Mouse (Mus musculus) testis, adult 2 months (tissue): Measurements from ENCODE around the gene Ttn. TPM values are rescaled to one million over a fixed set of nuclear protein-coding genes. Genes with fewer than 3 reads are reported as not detected.

Experiments used
- H3K27ac ChIP-seq: fragments of 200-500 bp; 2 replicates; pipeline ENCODE4 v1.5.1; 2012; ENCODE audit warnings: low read depth, low read length; ENCODE audit not compliant: control insufficient read depth, insufficient read depth
- H3K27me3 ChIP-seq: fragments of 200-500 bp; 2 replicates; pipeline ENCODE4 v1.6.1; 2012; ENCODE audit warnings: mild to moderate bottlenecking, low read length, moderate library complexity; ENCODE audit not compliant: control insufficient read depth, insufficient read depth
- H3K36me3 ChIP-seq: fragments of 200-500 bp; 2 replicates; pipeline ENCODE4 v1.6.1; 2012; ENCODE audit warnings: mild to moderate bottlenecking, low read length; ENCODE audit not compliant: control insufficient read depth, insufficient read depth
- H3K4me1 ChIP-seq: fragments of 200-500 bp; 2 replicates; pipeline ENCODE4 v1.6.1; 2012; ENCODE audit warnings: low read length; ENCODE audit not compliant: control insufficient read depth, insufficient read depth
- H3K4me3 ChIP-seq: fragments of 200-500 bp; 2 replicates; pipeline ENCODE4 v1.5.1; 2012; ENCODE audit warnings: low read depth, mild to moderate bottlenecking, low read length, moderate library complexity, mixed read lengths; ENCODE audit not compliant: control insufficient read depth
- CTCF ChIP-seq: fragments of 200-500 bp; IDR thresholded peaks from 2 replicates; pipeline ENCODE4 v1.5.1; 2012; ENCODE audit warnings: low read depth, mild to moderate bottlenecking, inconsistent platforms, low read length, moderate library complexity; ENCODE audit not compliant: control insufficient read depth, insufficient read depth, insufficient replicate concordance
- POLR2A ChIP-seq: fragments of 200-500 bp; IDR thresholded peaks from 2 replicates; pipeline ENCODE4 v1.6.1; 2012; ENCODE audit warnings: low read depth, mild to moderate bottlenecking, inconsistent platforms, low read length, moderate library complexity; ENCODE audit not compliant: control insufficient read depth
- polyA plus RNA-seq: library from polyadenylated mRNA; depleted of rRNA; stranded (reverse); fragments of >200 nt; gene quantifications from 2 replicates; pipeline ENCODE4 v1.2.3, GENCODE M21; 2012

Ttn gene
- polyA plus RNA-seq, 1 experiment, result 0.16 TPM

DNA sequence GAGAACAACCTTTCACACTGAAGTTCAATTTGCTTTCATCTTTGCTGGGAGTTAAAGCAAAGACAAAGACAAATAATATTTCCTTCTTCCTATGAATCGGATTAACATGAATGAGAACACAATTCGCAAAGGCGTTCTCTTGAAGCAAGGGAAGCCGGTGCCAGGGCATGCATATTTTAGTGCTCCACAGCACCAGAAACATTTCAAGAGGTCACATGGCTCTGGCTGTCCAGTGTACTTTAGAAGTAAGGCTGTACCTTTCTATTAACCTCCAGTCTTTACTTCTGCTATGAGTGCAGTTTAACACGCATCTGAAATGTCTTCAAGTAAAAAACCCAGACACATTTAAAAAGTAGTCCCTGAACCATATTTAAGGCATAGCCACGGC lies 20.3 kb downstream of the Ttn start:
- TF ChIP-seq CTCF (no peak), POLR2A (no peak)
- Histone ChIP-seq H3K4me1 (no peaks in the 10 kb centered on the region), H3K36me3 (no peaks in the 10 kb centered on the region)

DNA sequence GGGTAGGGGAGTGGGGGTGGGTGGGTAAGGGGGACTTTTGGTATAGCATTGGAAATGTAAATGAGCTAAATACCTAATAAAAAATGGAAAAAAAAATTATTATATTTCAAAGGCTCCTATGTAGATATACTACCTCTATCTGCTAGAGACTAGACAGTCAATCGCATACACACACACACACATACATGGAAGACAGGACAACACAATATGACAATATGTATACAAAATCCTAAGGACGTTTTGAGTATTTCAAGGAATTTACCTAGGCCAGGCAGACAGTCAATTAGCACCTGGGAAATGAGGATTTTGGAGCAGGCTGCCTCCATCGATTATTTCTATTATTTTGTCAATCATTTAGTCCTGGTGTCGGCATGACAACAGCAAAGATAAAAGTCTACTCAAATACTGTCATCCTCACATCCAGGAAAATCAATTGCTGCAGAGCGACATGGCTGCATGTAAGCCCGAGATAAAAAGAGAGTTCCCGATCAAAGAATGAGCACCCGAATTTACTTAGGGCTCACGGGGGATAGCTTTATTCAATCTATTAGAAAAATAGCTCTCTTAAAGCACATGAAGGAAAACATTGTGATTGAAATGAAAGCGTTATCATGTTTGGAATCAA lies 20.8 kb downstream of the Ttn start:
- no peaks in the 10 kb centered on the region for H3K27me3 ChIP-seq
- no peak for TF ChIP-seq POLR2A
- TF ChIP-seq CTCF, result no peak
- no peak overlapping the region for H3K27ac ChIP-seq
- H3K36me3 ChIP-seq, result no peaks in the 10 kb centered on the region
- no peaks in the 10 kb centered on the region for H3K4me1 ChIP-seq
- H3K4me3 ChIP-seq, result no peak overlapping the region

More for the DNA sequence above, 20.3 kb downstream of the Ttn start:
- no peaks in the 10 kb centered on the region for H3K27me3 ChIP-seq
- no peak overlapping the region for H3K27ac ChIP-seq
- H3K4me3 ChIP-seq, result no peak overlapping the region

DNA sequence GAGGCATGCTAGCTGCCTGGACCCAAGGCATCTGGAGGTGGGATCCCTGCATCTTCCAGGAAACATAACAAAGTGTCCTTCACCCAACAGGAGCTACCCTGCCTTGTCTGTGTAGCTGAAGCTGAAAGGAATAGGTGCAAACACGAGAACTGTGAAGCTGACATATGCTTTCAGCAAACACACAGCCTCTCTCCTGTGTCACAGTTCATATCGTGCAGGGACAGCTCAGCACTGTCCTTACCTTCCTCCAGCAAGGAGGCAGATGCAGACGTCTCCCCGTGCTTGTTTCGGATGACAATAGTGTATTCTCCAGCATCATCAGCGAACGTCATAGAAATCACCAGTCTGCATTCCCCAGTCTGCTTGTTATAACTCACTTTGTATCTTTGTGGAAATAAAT lies 32.6 kb downstream of the Ttn start:
- Histone ChIP-seq H3K36me3 (no peaks in the 10 kb centered on the region), H3K4me3 (no peak overlapping the region), H3K27me3 (no peaks in the 10 kb centered on the region), H3K4me1 (no peaks in the 10 kb centered on the region), H3K27ac (no peak overlapping the region)
- TF ChIP-seq POLR2A (no peak), CTCF (no peak)

DNA sequence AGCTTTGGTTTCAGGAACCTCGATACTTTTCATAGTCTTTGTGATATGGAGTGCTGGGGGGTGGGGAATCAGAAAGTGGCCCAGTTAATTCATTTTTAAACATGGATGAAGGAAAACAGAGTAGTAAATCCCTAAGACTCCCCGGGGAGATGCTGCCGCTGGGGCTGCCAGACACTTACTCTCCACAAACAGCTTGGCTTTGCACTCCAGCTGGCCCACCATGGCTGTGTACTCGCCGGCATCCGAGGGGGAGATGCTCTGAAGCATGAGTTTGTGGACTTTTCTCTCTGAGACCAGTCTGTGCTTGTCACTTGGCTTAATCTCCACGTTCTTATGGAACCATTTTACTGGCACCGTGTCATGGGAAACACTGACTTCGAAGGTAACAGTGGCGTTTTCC lies 43.8 kb downstream of the Ttn start:
- no peaks in the 10 kb centered on the region for H3K4me1 ChIP-seq
- H3K4me3 ChIP-seq, result no peak overlapping the region
- no peak overlapping the region for H3K27ac ChIP-seq
- TF ChIP-seq CTCF (no peak), POLR2A (no peak)
- H3K27me3 ChIP-seq, result no peaks in the 10 kb centered on the region
- no peaks in the 10 kb centered on the region for H3K36me3 ChIP-seq

DNA sequence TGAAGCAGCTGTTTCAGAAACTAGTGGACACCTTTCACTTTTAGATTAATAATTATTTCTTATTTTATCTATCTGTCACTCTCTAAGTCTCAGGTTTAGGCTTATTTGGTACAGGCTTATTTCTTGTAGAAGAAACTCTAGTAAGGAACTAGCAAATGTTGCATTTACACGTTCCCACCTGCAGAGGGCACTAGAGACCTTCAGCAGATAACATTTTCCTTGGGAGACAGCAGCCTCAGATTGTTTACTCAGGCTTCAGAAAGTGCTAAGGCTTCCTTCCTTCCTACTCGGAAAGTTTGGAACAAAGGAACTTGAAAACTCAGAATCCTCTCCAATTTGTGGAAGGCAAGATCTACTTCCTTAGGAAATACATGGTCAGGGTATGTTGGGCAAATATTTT lies 52.6 kb downstream of the Ttn start:
- TF ChIP-seq CTCF (no peak), POLR2A (no peak)
- Histone ChIP-seq H3K4me1 (no peaks in the 10 kb centered on the region), H3K4me3 (no peak overlapping the region), H3K36me3 (no peaks in the 10 kb centered on the region), H3K27me3 (no peaks in the 10 kb centered on the region), H3K27ac (no peak overlapping the region)

DNA sequence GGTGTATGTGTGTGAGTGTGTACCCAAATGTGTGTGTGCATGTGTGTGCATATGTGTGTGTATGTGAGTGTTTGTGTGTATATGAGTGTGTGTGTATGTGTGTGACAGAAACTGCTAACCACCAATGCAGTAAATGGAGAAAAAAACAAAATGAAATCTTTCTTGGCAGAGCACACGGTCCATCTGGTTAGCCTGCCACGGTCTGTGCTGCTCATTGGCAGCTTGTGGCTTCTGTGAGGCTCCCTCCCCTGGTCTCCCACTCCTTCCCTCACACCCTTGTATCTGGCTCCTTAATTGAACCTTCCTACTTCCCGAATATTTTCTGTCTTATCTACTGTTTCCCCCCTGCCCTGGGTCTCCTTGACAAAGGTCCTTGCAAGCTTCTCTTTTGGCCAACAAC lies 53.5 kb downstream of the Ttn start:
- Histone ChIP-seq H3K27me3 (no peaks in the 10 kb centered on the region), H3K4me1 (no peaks in the 10 kb centered on the region), H3K27ac (no peak overlapping the region), H3K4me3 (no peak overlapping the region), H3K36me3 (no peaks in the 10 kb centered on the region)
- TF ChIP-seq CTCF, result no peak
- no peak for TF ChIP-seq POLR2A

DNA sequence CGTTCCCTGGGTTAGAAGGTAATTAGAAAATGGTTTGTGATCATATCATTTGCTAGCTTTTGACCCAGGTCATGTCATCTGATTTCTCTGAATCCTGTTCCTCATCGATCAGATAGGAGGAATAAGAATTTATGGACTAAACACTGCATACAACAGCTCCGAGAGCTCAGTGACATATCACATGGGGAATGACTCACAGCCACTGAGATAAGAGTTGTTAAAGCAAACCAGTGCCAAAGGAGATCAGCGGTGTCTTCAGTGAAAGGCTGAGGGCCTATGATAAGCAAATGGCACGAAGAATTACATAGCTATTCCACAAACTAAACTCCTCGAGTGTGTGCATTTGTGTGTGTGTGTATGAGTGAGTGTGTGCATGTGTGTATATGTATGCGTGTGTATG lies 54.0 kb downstream of the Ttn start:
- no peak overlapping the region for H3K4me3 ChIP-seq
- no peaks in the 10 kb centered on the region for H3K36me3 ChIP-seq
- no peak overlapping the region for H3K27ac ChIP-seq
- TF ChIP-seq CTCF, result no peak
- no peak for TF ChIP-seq POLR2A
- no peaks in the 10 kb centered on the region for H3K27me3 ChIP-seq
- no peaks in the 10 kb centered on the region for H3K4me1 ChIP-seq

DNA sequence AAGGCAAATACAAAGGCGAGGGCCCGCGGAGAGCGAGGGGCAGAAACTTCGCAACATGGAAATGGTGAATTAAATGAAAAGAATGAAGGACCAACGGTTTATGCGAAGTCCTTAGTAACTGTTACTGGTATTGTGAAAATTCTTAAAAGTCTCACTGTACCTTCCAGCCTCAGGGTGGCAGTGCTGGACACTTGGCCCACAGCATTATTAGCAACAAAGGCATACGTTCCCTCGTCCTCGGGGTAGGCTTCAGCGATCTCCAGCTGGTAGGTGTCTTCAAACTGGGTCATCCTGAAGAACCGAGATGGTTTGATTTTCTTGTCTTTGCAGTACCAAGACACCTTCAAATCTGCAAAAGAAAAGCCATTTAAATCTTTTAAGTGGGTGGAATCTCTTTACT lies 55.4 kb downstream of the Ttn start:
- no peaks in the 10 kb centered on the region for H3K4me1 ChIP-seq
- H3K27ac ChIP-seq, result no peak overlapping the region
- no peaks in the 10 kb centered on the region for H3K27me3 ChIP-seq
- no peaks in the 10 kb centered on the region for H3K36me3 ChIP-seq
- H3K4me3 ChIP-seq, result no peak overlapping the region
- peak; percentile 14; the same call in 1 of the 2 replicates for TF ChIP-seq CTCF
- no peak for TF ChIP-seq POLR2A
